Mouse (Mus musculus) ES-Bruce4 (cell line): ENCODE data around the gene Aadacl4. TPM values are rescaled to one million over a fixed set of nuclear protein-coding genes. Genes with fewer than 3 reads are reported as not detected.

ENCODE experiments used
- H3K27ac ChIP-seq: 2 replicates; pipeline ENCODE4 v1.5.1; 2012; ENCODE audit warnings: low read length, inconsistent platforms; ENCODE audit not compliant: insufficient read depth
- H3K27me3 ChIP-seq: 2 replicates; pipeline ENCODE4 v1.6.1; 2012; ENCODE audit warnings: mild to moderate bottlenecking, low read length, inconsistent platforms; ENCODE audit not compliant: control insufficient read depth, poor library complexity, insufficient read depth, severe bottlenecking
- H3K36me3 ChIP-seq: 2 replicates; pipeline ENCODE4 v1.6.1; 2012; ENCODE audit warnings: inconsistent platforms, mild to moderate bottlenecking, low read length, moderate library complexity; ENCODE audit not compliant: control insufficient read depth, poor library complexity, insufficient read depth, severe bottlenecking
- H3K4me1 ChIP-seq: one replicate; pipeline ENCODE4 v1.8.1; 2011; ENCODE audit warnings: low read length; ENCODE audit not compliant: control insufficient read depth, insufficient read depth
- H3K4me3 ChIP-seq: 2 replicates; pipeline ENCODE4 v1.5.1; 2011; ENCODE audit warnings: low read depth, mild to moderate bottlenecking, low read length
- H3K9ac ChIP-seq: 2 replicates; pipeline ENCODE4 v1.6.1; 2012; ENCODE audit warnings: low read depth, mild to moderate bottlenecking, inconsistent platforms; ENCODE audit not compliant: poor library complexity, severe bottlenecking
- H3K9me3 ChIP-seq: replicated peaks from 2 replicates; pipeline ENCODE4 v1.6.1; 2012; ENCODE audit warnings: mild to moderate bottlenecking, low read length, inconsistent platforms; ENCODE audit not compliant: control insufficient read depth, poor library complexity, insufficient read depth, severe bottlenecking
- CTCF ChIP-seq: IDR thresholded peaks from one replicate; pipeline ENCODE4 v1.8.1; 2011; ENCODE audit warnings: low read depth, low read length
- EP300 ChIP-seq: IDR thresholded peaks from 2 replicates; pipeline ENCODE4 v1.6.1; 2011; ENCODE audit warnings: low read depth, low read length; ENCODE audit not compliant: insufficient read depth
- POLR2A ChIP-seq: IDR thresholded peaks from one replicate; pipeline ENCODE4 v1.8.1; 2011; ENCODE audit warnings: low read length; ENCODE audit not compliant: insufficient read depth
- polyA plus RNA-seq: library from polyadenylated mRNA; stranded (reverse); fragments of >200 nt; gene quantifications from 2 replicates; pipeline ENCODE4 v1.2.4, GENCODE M21; 2011; ENCODE audit warnings: low read depth; ENCODE audit not compliant: missing spikeins, insufficient read depth, insufficient read length

Aadacl4 gene
- polyA plus RNA-seq, 1 experiment, result not detected

GRCm38 (mm10) chr4:144638263-144638662 lies 24.8 kb downstream of the Aadacl4 start:
- Histone ChIP-seq H3K4me1 (no peaks in the 10 kb centered on the region), H3K9me3 (no peaks in the 10 kb centered on the region), H3K36me3 (no peaks in the 10 kb centered on the region), H3K4me3 (no peak overlapping the region), H3K27me3 (no peaks in the 10 kb centered on the region), H3K27ac (no peak overlapping the region), H3K9ac (no peak overlapping the region)
- TF ChIP-seq EP300 (no peak), POLR2A (no peak), CTCF (no peak)

Other genes with a start within 250 kb of the Aadacl4 start
- not detected in 2 replicates for gene Pramef20, start 235.8 kb upstream of the Aadacl4 start, polyA plus RNA-seq
- 33.3 and 36.0 TPM in 2 replicates for gene Pramef12, start 205.2 kb upstream of the Aadacl4 start, polyA plus RNA-seq
- not detected in 2 replicates for gene 1700012P22Rik, start 174.9 kb upstream of the Aadacl4 start, polyA plus RNA-seq
- not detected in 2 replicates for gene Gm9944, start 160.4 kb upstream of the Aadacl4 start, polyA plus RNA-seq
- gene Aadacl3, start 150.0 kb upstream of the Aadacl4 start, polyA plus RNA-seq, result not detected in 2 replicates
- gene 9430007A20Rik, start 93.9 kb upstream of the Aadacl4 start, polyA plus RNA-seq, result not detected in 2 replicates
- gene Gm13124, start 48.6 kb upstream of the Aadacl4 start, polyA plus RNA-seq, result not detected in 2 replicates
- not detected in 2 replicates for gene Gm436, start 72.7 kb downstream of the Aadacl4 start, polyA plus RNA-seq
- not detected in 2 replicates for gene Gm13178, start 107.7 kb downstream of the Aadacl4 start, polyA plus RNA-seq
- gene Gm438, start 172.9 kb downstream of the Aadacl4 start, polyA plus RNA-seq, result not detected in 2 replicates